Comparison of ENCODE assay signal across 7 mouse cellular contexts in genomic region chr1:154180952-154181351, GRCm38 (mm10). TPM values are rescaled to one million over a fixed set of nuclear protein-coding genes. Genes with fewer than 3 reads are reported as not detected.
DNase-seq lines count a peak whose midpoint lies in the region; ATAC-seq lines count a peak whose summit lies in the region.

No protein-coding gene starts in this region.

- peak; percentile 92 for ATAC-seq in common myeloid progenitor, adult 5-6 weeks (replicated peaks; ENCODE audit: low read depth, poor library complexity, severe bottlenecking)
- peak; percentile 79 for ATAC-seq in intestine, embryonic 16.5 days
- peak; percentile 93 for ATAC-seq in midbrain, embryonic 12.5 days (ENCODE audit: low FRiP score, low read depth)

- H3K4me2 ChIP-seq in intestine, embryonic 16.5 days (ENCODE audit: low read depth, low read length) = no peak overlapping the region
- no peak overlapping the region for H3K4me2 ChIP-seq in midbrain, embryonic 12.5 days (replicated peaks)

- DNase-seq in adrenal gland, adult 2 months = peak; percentile 81
- peak; percentile 72 to 73 for DNase-seq in gastrocnemius, adult 8-10 months (ENCODE audit: low spot score in 2 of 2)
- peak; percentile 71 to 85 for DNase-seq in left cerebral cortex, postnatal 36 days (ENCODE audit: low spot score in 2 of 2)
- peak; percentile 24 to 61 for DNase-seq in spleen, adult 18-20 months

- H3K27ac ChIP-seq in intestine, embryonic 16.5 days (ENCODE audit: low read length) = no peak overlapping the region
- H3K27ac ChIP-seq in midbrain, embryonic 12.5 days (replicated peaks) = no peak overlapping the region

- WGBS in intestine, embryonic 16.5 days = 31% methylated on average over 2 of the region's 2 CpGs
- 39% methylated on average over 2 of the region's 2 CpGs for WGBS in midbrain, embryonic 12.5 days

- H3K27me3 ChIP-seq in intestine, embryonic 16.5 days (replicated peaks; ENCODE audit: control insufficient read depth, insufficient read depth, low read length) = no peaks in the 10 kb centered on the region
- no peaks in the 10 kb centered on the region for H3K27me3 ChIP-seq in midbrain, embryonic 12.5 days

- no peaks in the 10 kb centered on the region for H3K36me3 ChIP-seq in intestine, embryonic 16.5 days (ENCODE audit: control insufficient read depth, insufficient read depth, low read length)
- H3K36me3 ChIP-seq in midbrain, embryonic 12.5 days = no peaks in the 10 kb centered on the region

- H3K9me3 ChIP-seq in intestine, embryonic 16.5 days (ENCODE audit: control insufficient read depth, low read length) = no peaks in the 10 kb centered on the region
- no peaks in the 10 kb centered on the region for H3K9me3 ChIP-seq in midbrain, embryonic 12.5 days

- intact Hi-C loops in left cerebral cortex, postnatal 36 days (cut with DNase I) = loop anchor here (1.0 to 5.0 kb wide), 3 partner anchors 286 to 624 kb away; partner anchors contain the start of gene Rnasel

- H3K4me1 ChIP-seq in intestine, embryonic 16.5 days (ENCODE audit: control insufficient read depth, insufficient read depth, low read length) = no peaks in the 10 kb centered on the region
- H3K4me1 ChIP-seq in midbrain, embryonic 12.5 days = no peaks in the 10 kb centered on the region

- H3K4me3 ChIP-seq in intestine, embryonic 16.5 days (ENCODE audit: low read length) = no peak overlapping the region
- H3K4me3 ChIP-seq in midbrain, embryonic 12.5 days = no peak overlapping the region

- no peak overlapping the region for H3K9ac ChIP-seq in intestine, embryonic 16.5 days (ENCODE audit: low read depth, low read length)
- no peak overlapping the region for H3K9ac ChIP-seq in midbrain, embryonic 12.5 days (replicated peaks)

RNA-seq across cellular contexts. Expression of gene Zfp648, which starts 20.0 kb away (rescaled TPM):
- total RNA-seq in adrenal gland, adult 2 months (2021) = under 1 TPM; 0.29 to 0.55 TPM
- polyA plus RNA-seq in adrenal gland, adult 2 months (2012; rRNA removed) = 0.89 and 1.2 TPM in 2 replicates
- not detected in 2 replicates for total RNA-seq in common myeloid progenitor, adult 5-6 weeks (2017)
- total RNA-seq in gastrocnemius, adult 8-10 months (2022) = not detected
- polyA plus RNA-seq in intestine, embryonic 16.5 days (2015; fragmentation: Nextera tagmentation; extraction: Ambion mirVana) = not detected in 2 replicates
- under 1 TPM; 0.75 to 0.76 TPM for total RNA-seq in left cerebral cortex, postnatal 36 days (2021)
- polyA plus RNA-seq in midbrain, embryonic 12.5 days (2016; fragmentation: Nextera tagmentation; extraction: Ambion mirVana) = 0.12 and 0.40 TPM in 2 replicates
